Mouse (Mus musculus) ZHBTc4 (cell line): Measurements from ENCODE around the gene Ube2n.
A peak's percentile ranks its signal among the peaks of the same experiment; 100 is the strongest.

Experiments
- DNase-seq: peaks from one replicate; pipeline ENCODE4 v3.0.0-alpha.2; 2011; ENCODE audit warnings: low read depth, low spot score

Ube2n gene

GRCm38 (mm10) chr10:95594414-95594813 lies 79.5 kb downstream of the Ube2n start:
- DNase-seq = peak; percentile 18
